Mouse (Mus musculus): ENCODE measurements at regions not wholly inside any gene's neighbourhood (a gene's known extent, or its start where the extent isn't known, plus 50 kb on each side); places are given as distances from the start of the nearest gene placed in this dataset.
A peak's percentile ranks its signal among the peaks of the same experiment; 100 is the strongest.

DNA sequence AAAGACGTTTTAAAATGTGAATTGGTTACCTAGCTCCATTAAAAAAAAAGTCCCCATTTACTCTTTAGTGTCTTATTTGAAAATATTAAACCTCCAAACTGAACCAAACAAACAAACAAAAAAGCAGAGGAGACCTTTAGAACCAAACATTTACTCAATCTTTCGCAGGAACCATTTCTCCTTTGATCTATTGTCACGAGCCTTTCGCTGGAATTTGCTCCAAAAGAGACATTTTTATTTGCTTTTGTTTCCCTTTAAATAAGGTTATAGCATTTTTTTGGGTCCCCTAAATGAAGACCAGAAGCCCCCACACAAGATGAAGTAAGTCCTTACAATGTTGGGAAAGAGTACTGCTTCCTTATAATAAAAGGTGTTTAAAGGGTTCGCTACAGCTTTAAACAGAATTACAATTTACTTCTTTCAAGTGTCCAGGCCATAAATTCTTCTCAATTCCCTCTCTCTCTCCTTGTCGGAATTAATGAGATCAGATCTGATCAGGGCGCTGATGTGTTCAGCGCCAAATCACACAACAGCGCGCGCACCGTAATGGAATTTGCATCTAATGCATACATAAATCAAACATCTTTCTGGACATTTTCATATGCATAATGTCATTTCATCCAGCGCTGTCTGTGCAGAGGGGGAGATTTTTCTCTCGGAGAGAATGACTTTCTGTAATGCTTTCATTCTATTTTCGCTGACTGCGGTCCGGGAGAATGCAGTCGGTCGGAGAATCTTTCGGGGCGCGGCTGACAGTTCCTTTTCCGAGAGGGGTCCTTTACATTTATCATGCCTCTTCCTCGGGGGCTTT lies 469.2 kb downstream of the Vrk1 start:
- no peak for DNase-seq (ENCODE audit: low read depth, low spot score)

DNA sequence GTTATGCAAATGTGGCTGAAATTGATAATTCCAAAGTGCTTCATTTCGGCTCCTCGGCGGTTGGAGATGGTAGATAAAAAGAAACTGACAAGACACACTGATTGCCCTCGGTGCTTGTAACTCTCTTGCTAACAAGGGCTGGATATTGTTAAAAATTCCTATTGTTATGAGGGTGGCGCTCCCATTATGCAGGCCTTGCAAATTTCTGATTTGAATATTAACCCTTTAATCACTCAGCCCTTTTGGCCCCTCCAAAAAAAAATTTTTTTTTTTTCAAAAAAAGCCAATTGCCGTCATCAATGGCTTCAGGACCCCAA lies 469.8 kb downstream of the Vrk1 start:
- no peak for DNase-seq (ENCODE audit: low read depth, low spot score)

- DNase-seq (ENCODE audit: low read depth, low spot score): peak; percentile 48
These were observed 470.4 kb downstream of the Vrk1 start for GRCm38 (mm10) chr12:106480281-106481060.

DNA sequence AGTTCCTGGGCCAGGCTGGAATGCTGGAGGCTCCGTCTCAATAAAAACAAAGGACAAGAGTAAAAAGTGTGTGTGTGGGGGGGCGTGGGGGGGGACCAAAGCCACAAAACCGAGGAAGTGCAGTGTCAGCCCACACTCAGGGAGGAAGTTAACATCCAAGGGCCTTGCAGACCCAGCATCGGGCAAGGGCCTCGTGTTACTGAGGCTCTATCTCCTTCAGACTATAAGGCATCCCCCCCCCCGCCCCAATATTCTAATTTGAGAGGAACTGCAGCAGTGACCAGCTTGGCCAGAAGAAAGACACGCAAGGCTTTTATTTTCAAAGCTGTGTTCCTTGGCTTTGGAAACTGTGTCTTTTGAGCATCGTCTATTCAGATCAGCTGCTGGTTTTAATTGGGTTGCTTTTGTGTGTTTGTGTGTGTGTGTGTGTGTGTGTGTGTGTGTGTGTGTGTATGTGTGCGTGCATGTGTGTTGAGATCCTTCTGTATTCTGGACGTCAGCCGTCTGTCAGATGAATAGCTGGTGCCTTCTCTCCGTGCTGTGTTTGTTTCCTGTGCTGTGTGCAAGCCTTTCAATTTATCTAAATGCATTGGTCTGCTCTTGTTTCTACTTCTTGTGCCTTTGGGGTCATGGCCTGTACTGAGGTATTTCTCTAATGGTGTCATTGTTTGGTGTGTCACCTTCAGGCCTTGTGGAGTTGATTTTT lies 491.7 kb downstream of the Vrk1 start:
- no peak for DNase-seq (ENCODE audit: low read depth, low spot score)

DNA sequence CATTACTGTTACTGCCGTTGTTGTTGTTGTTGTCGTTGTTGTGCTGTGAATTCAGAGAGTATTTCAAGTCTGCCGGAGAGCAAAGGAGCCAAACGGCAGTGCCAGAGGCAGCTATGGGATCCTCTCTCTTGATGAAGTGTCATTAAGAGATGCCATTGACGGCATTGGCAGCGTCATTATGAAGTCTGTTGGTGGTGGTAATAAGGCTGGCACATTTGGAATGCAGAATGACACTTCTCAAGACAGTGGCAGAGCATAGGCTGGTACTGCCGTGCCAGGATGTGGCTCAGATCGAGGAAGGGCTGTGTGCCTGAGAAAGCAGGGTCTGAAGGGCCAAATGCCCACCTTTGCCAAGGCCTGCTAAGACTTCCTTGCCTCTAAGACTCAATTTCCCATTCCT lies 494.3 kb downstream of the Vrk1 start:
- DNase-seq (ENCODE audit: low read depth, low spot score): no peak

DNA sequence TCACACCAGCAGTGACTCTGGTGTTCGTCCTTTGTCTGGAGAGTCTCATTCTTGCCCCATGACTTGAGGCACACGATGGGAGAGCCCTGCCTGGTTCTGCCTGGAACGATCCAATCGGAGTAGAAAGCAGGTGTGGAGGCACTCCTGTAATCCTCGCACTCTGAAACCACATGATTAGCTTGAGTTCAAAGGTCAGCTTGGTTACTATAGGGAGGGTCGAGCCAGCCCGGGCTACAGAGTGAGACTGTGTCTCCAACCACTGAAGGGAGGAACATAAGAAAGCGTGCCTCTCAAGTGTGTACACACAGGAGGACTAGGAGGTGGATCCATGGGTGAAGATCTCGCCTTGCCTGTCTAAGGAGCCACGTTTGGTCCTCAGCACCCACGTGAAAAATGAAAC lies 504.0 kb downstream of the Vrk1 start:
- DNase-seq (ENCODE audit: low read depth, low spot score): no peak

DNA sequence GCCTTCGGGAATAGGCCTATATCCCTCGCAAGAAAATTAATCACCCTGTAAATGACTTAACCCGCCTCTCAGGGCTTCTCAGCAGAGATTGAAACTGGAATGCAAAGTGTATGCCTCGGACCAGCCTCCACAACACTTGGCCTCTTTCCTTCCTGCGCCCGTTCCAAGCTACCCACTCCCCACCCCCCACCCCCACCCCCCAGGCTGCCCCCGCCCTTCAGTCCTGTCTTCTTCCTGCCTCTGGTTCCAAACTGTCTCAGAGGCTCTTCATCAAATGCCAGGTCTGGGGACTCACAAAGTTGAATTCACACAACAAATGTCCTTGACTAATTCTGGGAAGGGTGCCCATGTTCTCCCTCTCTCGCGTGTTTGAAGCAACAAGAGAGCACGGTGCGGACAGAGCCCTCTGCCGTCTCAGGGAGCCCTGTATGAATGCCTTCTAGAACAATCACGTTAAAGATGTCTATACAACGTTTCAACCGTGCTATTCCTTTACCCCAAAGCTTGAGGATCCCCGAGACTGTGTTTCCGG lies 505.3 kb downstream of the Vrk1 start:
- no peak for DNase-seq (ENCODE audit: low read depth, low spot score)

GRCm38 (mm10) chr12:106519141-106519540 lies 509.1 kb downstream of the Vrk1 start:
- no peak for DNase-seq (ENCODE audit: low read depth, low spot score)

DNA sequence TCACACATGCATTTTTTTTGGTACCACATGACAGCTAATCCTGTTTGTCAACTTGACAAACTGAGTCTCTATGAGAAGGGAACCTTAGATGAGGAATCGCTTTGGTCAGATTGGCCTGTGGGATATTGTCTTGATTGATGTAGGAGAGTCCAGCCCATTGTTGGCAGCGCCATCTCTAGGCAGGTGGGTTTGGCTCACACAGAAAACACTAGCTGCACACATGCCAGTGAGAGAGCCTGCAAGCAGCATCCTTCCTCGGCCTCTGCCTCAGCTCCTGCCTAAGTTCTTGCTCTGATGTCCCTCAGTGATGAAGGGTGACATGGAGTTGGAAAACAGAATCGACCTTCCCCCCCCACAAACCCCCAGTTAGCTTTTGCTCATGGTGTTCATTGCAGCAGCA lies 514.4 kb downstream of the Vrk1 start:
- DNase-seq (ENCODE audit: low read depth, low spot score): no peak

DNA sequence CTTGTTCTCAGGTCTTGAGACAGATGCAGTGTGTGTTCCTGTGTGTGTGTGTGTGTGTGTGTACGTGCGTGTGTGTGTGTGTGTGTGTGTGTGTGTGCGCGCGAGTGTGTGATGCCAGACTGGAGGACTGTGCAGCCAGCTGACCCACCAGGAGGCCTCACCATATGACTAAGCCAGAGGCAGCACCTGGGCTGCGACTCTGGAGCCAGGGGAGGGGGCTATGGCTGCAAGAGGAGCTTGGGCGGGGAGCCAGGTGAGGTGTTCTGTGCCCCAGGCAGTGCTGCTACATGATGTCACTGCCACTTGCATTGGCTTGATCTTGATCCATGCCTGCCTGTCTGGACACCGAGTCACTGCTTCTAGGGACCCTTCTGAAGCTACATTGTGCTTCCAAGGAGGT lies 517.1 kb downstream of the Vrk1 start:
- no peak for DNase-seq (ENCODE audit: low read depth, low spot score)

DNA sequence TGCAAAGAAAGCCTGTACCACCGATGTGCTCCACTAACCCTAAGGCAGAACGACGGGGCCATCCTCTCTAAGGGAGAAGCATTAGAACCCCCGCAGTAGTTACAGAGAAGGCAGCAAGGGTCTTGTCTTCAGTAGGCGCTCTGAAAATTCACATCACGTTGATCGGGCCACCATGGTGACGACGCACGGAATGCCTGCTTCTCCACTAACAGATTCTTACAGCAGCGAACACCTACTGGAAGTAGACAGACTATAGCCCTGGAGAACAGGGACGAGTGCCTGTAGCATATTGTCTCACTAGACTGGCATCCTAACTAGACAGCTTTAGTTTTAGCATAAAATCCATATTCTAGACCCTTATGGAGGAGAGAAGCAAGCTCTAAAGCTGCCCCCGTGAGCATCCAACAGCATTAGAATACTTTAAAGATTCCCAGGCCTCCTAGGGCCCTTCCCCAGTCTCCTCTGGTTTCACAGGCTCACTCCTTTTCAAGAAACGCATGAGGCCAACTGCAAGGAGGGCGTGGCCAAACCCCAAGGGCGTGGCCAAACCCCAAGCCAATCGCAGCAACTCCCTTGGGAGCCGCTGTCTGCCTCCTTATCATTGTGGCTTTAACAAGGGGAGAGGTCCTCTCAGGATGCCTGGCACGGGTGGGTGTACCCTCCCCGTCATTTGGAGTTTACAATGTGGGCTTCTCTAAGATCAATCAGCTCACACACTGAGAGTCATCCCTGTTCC lies 517.8 kb downstream of the Vrk1 start:
- DNase-seq (ENCODE audit: low read depth, low spot score): peak; percentile 29

- no peak for DNase-seq (ENCODE audit: low read depth, low spot score)
These were observed 518.5 kb downstream of the Vrk1 start for GRCm38 (mm10) chr12:106528521-106528920.

DNA sequence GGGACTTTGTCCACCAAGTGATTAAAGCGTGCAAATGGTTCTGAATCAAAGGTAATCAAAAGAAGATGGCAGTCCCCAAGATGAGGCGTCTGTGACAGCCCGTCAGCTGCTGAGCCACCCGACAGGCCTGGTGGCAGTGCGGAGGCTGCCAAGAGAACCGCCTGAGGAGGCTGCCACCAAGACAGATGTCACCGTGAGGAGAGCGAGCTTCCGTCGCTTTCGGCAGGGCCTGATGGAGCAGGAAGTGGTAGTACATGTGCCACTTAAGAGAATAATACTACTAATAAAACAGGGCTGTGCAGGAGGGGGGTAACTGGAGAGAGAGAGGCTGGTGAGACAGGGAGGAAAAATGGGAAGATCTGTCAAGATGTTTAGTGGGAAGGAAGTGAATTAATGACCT lies 519.1 kb downstream of the Vrk1 start:
- no peak for DNase-seq (ENCODE audit: low read depth, low spot score)

GRCm38 (mm10) chr12:106535086-106535485 lies 525.1 kb downstream of the Vrk1 start:
- DNase-seq (ENCODE audit: low read depth, low spot score): no peak

- DNase-seq (ENCODE audit: low read depth, low spot score): peak; percentile 8
These were observed 525.7 kb downstream of the Vrk1 start for GRCm38 (mm10) chr12:106535628-106536288.

- peak; percentile 20 for DNase-seq (ENCODE audit: low read depth, low spot score)
These were observed 526.2 kb downstream of the Vrk1 start for GRCm38 (mm10) chr12:106536289-106536636.

DNA sequence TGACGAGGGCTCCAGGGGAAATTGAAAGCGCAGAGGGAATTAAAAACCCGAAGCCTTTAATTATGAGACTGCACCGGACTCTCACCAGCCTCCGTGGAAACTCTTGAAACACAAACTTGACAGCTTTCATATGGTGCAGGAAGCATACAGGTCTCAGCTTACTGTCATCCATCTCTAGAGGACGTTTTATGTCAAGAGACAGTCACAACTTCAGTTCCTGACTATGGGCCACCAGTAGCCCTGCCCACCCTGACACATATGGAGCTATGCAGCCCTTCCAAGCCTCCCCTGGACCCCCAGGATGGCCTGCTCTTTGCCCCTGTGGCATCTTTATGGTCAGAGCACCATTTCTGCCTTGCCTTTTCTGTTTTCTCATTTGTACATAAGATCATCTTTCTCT lies 530.0 kb downstream of the Vrk1 start:
- DNase-seq (ENCODE audit: low read depth, low spot score): no peak

DNA sequence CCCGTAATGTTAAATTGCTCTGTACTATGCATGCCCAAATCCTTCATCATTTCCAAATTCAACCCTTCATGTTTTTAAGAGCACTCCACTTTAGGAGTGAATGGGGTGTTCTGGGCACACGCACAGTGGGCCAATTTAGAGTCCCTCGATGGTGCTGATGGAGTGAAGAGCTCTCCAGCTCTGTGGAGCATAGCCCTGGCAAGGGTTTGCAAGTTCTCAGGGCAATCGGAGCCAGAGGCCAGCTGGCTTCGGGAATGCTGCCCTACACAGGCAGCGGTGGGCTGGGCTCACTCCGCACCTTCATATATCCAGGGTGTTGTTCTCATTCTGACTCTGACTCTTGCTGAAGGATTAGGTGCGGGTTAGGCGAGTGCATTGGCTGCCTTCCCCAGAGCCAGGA lies 549.5 kb downstream of the Vrk1 start:
- no peak for DNase-seq (ENCODE audit: low read depth, low spot score)

DNA sequence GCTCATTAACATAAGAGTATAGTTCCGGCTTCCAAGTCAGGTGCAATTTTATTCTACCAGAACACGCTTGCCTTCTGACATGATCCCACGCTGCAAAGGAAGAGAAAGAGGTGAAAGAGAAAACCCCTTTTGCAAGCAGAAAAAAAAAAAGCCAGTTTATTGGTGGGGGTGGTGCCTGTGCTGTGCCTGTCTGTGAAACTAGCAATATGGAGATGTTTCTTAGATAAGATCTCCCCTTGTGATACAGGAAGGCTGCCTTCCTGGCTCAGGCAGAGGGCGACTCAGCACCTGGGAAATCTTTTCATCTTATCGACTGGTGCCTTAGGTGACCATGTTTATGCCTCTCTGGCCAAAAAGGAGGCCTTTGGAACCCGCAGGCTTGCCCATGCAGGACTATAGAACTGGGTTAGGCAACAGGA lies 555.2 kb downstream of the Vrk1 start:
- DNase-seq (ENCODE audit: low read depth, low spot score): peak; percentile 5

GRCm38 (mm10) chr12:106566361-106566760 lies 556.3 kb downstream of the Vrk1 start:
- no peak for DNase-seq (ENCODE audit: low read depth, low spot score)

DNA sequence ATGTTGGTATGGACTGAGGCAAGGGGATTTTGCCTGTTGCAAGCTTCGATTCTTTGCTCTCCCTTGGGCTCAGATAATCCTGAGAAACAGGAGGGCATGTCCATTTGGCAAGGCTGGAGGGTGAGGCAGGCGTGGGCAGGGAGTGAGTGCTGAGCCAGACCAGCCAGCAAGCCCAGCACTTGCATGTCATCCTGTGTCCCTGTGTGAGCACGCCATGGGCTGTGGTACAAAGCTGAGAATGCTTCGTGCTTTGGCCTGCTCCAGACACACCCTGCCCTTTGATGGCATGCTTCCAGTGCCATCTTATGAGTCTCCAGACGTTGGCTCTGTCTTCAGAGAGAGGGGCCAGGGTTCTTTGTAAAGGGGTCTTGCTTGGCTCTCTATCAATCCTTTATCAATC lies 557.1 kb downstream of the Vrk1 start:
- DNase-seq (ENCODE audit: low read depth, low spot score): no peak
